Comparison of ENCODE assay signal across 8 mouse cellular contexts in genomic region chr6:100206741-100207275, GRCm38 (mm10).
DNase-seq lines count a peak whose midpoint lies in the region; ATAC-seq lines count a peak whose summit lies in the region.

No protein-coding gene starts in this region.

- H3K27me3 ChIP-seq in heart, embryonic 10.5 days (ENCODE audit: insufficient read depth, poor library complexity, severe bottlenecking), result peaks cover 46% of the 10 kb centered on the region
- peaks cover 70% of the 10 kb centered on the region for H3K27me3 ChIP-seq in limb, embryonic 10.5 days (ENCODE audit: low read depth, poor library complexity, severe bottlenecking)
- H3K27me3 ChIP-seq in neural tube, embryonic 15.5 days (replicated peaks), result peaks cover 27% of the 10 kb centered on the region

- intact Hi-C loops in heart, postnatal 36 days (cut with DNase I), result no loop called here

- peaks cover 49% of the 10 kb centered on the region for H3K4me1 ChIP-seq in heart, embryonic 10.5 days
- H3K4me1 ChIP-seq in limb, embryonic 10.5 days, result peaks cover 33% of the 10 kb centered on the region
- H3K4me1 ChIP-seq in neural tube, embryonic 15.5 days, result peaks cover 30% of the 10 kb centered on the region

- H3K4me3 ChIP-seq in heart, embryonic 10.5 days, result peak overlapping the region; percentile 44
- H3K4me3 ChIP-seq in limb, embryonic 10.5 days, result peak overlapping the region; percentile 18; the same call in 1 of the 2 replicates
- no peak overlapping the region for H3K4me3 ChIP-seq in neural tube, embryonic 15.5 days (replicated peaks)

- ATAC-seq in neural tube, embryonic 15.5 days (ENCODE audit: low FRiP score), result peak; percentile 39

- under 1% methylated on average over 14 of the region's 14 CpGs for WGBS in heart, embryonic 10.5 days
- 5% methylated on average over 14 of the region's 14 CpGs for WGBS in limb, embryonic 10.5 days
- WGBS in neural tube, embryonic 15.5 days, result 1% methylated on average over 14 of the region's 14 CpGs

- H3K36me3 ChIP-seq in heart, embryonic 10.5 days, result no peaks in the 10 kb centered on the region
- no peaks in the 10 kb centered on the region for H3K36me3 ChIP-seq in limb, embryonic 10.5 days
- no peaks in the 10 kb centered on the region for H3K36me3 ChIP-seq in neural tube, embryonic 15.5 days

- DNase-seq in heart, embryonic 10.5 days (ENCODE audit: low spot score), result peak; percentile 85
- no peak for DNase-seq in heart, postnatal 36 days
- DNase-seq in frontal cortex, postnatal 14 days (ENCODE audit: low spot score in 2 of 2), result peak; percentile 80 to 86
- DNase-seq in kidney, adult 9 months, result peak; percentile 52
- no peak for DNase-seq in limb, embryonic 10.5 days (ENCODE audit: low spot score)
- DNase-seq in spleen, postnatal 4 days (ENCODE audit: low spot score in 2 of 2), result no peak
- no peak for DNase-seq in spleen, adult 18-20 months

- H3K9ac ChIP-seq in neural tube, embryonic 15.5 days (replicated peaks), result no peak overlapping the region

- peak overlapping the region; percentile 81 for H3K27ac ChIP-seq in heart, embryonic 10.5 days
- H3K27ac ChIP-seq in limb, embryonic 10.5 days, result peak overlapping the region; percentile 21; the same call in 1 of the 2 replicates
- H3K27ac ChIP-seq in neural tube, embryonic 15.5 days (replicated peaks), result no peak overlapping the region

- no peaks in the 10 kb centered on the region for H3K9me3 ChIP-seq in heart, embryonic 10.5 days
- no peaks in the 10 kb centered on the region for H3K9me3 ChIP-seq in limb, embryonic 10.5 days (replicated peaks)
- no peaks in the 10 kb centered on the region for H3K9me3 ChIP-seq in neural tube, embryonic 15.5 days (replicated peaks)

- H3K4me2 ChIP-seq in neural tube, embryonic 15.5 days, result peak overlapping the region; percentile 23

Comparison
In these comparisons a context has a peak if more than half of its experiments do, and no peak if none do; other contexts are left out.
1. DNase-seq: peak in heart, embryonic 10.5 days (single experiment), frontal cortex, postnatal 14 days (2 of 2) and kidney, adult 9 months (single experiment); none in heart, postnatal 36 days (0 of 2), limb, embryonic 10.5 days (single experiment), spleen, postnatal 4 days (0 of 2) and spleen, adult 18-20 months (0 of 2).